Mouse (Mus musculus) lung, postnatal 14 days (tissue): ENCODE data around the gene Serpina6.
A peak's percentile ranks its signal among the peaks of the same experiment; 100 is the strongest.

Experiments used
- DNase-seq: peaks from one replicate; pipeline ENCODE4 v3.0.0; 2021

Serpina6 gene

DNA sequence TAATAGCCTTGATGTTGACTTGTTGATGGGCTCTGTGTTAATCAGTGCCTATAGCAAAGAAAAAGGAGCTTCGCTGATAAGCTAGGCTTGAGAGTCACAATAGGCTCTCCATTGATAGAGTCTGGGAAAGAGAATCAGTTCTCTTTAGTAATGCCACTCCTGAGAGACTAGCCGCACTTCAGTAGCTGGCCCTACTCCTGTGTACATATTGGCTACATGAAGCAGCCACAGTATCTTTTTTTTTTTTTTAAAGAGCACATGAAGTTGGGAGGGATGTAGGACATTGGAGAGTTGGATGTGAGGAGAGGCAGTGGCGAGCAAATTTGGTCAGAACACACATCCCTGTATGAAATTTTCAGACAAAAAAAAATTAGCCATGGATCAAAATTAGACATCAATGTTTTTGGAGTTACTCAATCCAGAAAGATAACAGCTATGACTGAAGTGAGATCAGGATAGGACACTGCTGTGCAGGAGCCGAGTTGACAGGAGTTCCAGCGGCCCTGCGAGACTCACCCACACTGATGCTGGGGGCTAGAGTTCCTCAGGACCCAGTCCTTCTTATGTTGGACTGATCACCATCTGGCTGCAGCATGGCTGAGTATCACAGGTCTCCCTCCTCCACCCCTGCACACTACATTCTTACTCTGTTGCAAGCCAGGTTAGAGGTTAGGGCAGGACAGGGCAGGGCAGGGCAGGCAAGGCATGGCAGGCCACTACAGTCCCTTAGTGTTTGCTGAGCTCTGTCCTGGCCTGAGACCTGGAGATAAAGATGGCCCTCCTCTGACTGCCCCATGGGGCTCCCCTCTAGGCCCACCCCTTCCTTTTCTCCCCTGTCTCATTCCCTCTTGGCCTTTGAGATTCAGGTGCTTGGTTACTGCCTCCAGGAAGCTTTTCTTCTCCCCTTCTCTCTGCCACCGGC is 1.6 kb downstream of the Serpina6 start:
- DNase-seq, result peak; percentile 7

DNA sequence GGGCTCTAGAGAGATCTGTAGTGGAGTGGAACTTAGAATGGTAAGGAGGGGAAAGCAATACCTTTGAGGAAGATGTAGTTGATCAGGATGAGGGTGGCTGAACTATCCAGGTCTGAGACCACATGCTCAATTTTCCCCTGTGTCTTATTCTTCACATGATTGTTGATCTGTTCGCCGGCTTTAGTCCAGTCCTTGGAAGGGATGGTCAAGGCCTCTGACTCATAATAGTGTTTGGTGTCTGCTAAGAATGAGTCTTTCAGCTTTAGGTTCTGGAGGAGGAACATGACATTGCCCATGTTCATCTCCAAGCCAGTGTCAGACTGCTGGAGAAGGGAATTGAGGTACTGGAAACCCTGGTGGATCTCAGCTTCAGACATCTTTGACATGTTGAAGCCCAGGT is 3.2 kb downstream of the Serpina6 start:
- DNase-seq, result no peak

DNA sequence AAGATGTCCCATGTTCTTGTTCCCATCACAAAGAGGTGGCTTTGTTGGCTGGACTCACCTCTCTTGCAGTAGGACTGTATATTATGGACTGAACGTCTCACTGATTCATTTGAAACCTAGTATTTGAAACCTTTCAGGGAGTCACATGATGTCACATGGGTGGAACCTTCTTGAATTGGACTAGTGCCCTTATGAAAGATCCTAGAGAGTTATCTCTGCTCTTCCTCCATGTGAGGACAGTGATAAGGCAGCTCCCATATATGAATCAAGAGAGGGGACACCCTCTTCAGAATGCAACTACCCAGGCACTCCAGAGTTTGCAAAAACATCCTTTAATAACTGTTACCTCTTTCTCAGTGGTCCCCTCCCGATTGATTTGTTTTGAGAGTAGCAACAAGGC is 10.7 kb downstream of the Serpina6 start:
- DNase-seq, result no peak

DNA sequence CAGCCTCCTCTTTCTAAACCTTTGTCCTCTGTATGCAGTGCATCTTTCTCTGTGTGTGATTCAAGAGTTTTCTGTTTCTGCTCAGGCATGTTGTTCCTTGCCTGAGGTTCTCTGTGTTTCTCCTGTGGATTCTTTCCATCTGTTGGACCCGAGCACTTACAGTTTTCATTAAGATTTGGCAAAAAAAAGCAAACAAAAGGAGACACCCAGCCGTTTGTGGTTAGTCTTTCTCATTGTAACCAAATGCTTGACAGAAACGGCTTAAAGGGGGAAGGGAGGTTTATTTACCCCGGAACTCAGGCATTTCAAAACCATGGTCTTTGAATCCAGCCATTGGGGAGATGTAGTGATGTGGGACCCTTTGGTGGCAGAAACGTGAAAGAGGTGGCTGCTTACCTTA is 12.4 kb downstream of the Serpina6 start:
- no peak for DNase-seq

DNA sequence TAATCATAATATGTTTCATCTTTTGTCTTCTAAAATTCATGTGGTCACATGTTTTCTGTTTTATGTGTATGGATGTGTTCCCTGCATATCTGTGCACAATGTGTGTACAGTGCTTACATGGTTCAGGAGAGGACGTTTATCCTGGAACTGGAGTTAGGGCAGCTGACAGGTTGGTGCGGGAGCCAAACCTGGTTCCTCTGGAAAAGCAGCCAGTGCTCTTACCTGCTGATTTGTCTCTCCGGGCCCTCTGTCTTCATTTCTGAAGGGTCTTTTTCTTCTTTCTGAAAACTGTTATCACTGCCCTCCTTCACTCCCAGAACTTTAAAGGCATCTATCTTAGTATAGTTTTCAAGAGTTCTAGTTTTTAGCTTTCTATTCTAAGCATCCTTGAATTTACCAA is 13.2 kb downstream of the Serpina6 start:
- no peak for DNase-seq

DNA sequence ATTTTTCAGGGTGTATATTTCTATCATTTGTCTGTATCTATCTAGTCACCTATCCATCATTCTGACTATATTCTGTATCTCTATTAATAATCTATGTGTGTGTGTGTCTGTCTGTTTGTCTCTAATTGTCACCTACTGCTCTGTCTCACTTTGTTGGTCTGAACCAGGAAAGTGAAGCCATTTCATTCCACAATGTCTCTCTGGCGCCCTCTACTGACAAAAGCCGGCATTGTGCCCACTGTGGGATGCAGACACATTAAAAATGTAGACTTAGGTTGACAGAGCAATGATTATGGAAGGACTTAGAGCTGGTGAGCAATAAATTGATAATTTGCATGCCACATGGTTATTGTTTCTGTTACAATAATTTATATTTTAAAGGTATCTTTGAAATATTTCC is 13.7 kb downstream of the Serpina6 start:
- peak; percentile 89 for DNase-seq

DNA sequence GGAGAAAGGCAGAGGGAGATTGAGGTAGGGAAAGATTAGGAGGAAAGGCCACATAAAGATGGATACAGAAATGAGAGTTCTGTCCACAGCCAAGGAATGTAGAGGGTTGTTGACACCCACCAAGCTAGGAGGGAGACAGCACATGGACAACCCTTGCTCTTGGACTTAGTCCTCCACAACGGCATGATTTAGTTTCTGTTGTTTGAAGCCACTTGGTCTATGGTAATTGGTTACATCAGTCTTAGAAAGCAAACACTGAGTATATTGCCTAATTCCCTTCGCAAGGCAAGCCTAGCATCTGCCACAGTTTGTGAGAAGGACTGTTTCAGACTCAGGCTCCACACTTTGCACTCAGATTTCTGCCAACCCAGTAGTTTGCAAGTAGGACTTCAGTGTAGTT is 21.2 kb downstream of the Serpina6 start:
- DNase-seq, result no peak

DNA sequence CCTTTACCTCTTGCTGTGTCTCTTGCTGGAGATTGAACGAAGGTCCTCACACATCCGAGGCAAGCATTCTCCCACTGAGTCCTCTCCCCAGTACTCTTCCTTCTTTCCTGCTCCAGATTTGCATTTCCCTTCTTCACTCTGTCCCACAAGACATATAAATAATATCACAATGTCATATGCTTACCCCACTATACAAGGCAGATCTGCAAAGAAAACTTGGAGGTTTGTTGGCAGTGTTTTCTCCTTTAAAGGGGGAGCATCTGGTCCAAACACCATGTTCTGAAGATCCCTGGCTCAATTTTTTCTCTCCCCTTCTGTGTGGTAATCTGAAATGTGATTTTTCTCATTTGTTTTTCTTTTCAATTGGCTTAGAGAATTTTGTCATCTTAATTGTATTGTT is 22.6 kb downstream of the Serpina6 start:
- no peak for DNase-seq

DNA sequence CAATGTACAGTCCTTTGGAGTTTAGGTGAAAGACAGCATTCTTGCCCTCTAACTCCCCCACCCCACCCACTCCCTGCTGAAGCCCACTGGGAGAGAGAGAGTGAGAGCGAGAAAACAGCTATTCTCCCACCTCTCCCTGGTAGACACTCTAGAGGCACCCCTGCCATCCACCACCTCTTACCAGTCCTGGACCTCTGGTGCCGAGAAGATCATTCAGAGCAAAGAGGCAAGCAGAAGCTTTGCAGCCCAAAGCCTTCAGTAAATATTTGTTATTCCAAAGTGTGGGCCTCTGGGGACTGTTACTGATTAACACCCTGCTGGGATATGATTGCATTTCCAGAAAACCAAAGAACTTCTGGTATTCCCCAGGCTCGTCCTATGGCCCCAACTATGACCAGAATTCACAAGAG is 25.8 kb downstream of the Serpina6 start, which contains the start of gene Serpina10:
Gene Serpina10, minus strand, starts transcription at position 242 of the 410 bp plus-strand sequence.
- no peak for DNase-seq

DNA sequence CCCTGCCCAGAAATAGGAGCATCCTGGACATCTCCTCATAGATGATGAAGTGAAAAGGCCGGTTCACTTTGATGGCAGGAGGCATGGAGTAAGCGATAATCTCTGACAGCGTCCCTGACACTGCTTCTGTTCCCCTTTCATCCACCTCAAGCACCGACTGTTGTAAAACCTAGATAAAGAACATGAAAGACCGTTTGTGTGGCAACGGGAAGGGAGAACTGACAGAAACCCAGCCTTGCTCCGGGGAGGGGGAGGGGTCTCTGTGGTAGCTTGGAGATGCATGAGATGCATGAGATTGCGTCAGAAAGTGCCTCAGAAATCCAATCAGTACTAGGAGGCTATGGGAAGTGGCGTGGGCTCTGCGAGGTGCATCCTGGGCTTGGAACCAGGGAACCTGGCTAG is 40.2 kb downstream of the Serpina6 start:
- DNase-seq, result no peak

DNA sequence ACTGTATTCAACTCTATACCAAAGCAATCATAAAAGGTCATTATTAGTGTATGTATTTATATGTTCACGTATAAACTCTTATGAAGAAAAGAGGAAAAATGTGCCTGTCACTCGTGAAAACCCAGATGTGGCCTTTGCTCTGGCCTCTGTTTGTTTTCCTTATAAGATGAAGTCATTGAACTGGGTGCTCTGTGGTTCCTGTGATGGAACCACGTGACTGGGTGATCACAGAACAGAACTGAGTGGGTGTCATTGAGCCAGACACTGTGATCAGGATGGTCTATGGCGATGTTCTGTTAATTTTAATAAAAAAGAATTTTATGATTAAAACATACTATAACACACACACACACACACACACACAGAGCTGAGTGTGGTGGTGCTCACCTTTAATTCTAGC is 41.3 kb downstream of the Serpina6 start:
- DNase-seq, result no peak

DNA sequence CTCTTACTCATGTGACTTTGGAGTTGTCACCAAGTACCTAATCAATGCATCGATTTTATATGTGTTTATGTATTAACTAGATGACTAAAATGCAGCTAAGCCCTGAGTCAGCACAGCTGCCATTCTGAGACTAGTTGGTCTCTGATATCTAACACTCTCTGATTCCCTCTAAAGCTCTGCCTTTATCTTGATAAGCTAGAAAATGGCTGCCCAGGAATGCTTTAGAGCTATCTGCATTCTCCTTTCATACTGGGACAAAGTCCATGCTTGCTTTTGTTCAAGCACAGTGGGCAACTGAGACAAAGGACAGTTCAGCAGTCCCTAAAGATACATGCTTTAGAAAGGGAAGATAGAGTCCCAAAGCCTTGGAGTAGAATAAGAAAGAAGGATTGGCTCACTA is 41.9 kb downstream of the Serpina6 start:
- no peak for DNase-seq

DNA sequence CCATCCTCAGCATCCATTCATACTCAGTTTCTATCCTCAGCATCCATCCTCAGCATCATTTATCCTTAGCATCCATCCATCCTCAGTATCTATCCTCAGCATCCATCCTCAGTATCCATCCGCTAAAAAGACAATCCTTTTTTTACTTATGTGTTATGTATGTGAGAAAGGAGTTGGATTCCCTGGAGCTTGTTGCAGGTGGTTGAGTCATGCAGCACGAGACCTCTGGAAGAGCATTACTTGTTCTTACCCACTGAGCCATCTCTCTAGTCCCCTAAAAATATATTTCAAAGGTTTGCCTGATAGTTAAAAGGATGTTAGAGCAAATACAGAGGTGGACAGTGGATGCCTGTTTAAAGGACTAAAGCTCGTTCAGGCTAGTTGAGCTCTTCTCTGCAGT is 55.2 kb downstream of the Serpina6 start:
- DNase-seq, result no peak

DNA sequence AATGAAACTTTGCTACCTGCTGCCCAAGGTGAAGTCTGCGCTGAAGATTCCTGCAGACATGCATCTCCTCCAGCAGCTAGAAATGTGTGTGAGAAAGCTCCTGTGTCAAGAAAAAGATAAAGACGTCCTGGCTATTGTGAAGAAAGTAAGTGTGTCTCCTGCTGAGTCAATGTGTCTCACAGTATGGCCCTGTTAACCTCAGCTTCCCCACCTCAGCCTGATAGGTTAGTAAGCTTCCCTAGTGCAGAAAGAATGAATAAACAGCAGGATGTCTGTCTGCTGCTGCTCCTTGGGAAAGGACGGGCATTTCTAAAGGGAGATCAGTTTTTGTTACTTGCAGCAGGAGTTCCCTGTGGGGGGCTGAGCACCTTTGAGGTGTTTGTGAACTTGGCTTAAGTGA is 56.6 kb downstream of the Serpina6 start:
- DNase-seq, result no peak

DNA sequence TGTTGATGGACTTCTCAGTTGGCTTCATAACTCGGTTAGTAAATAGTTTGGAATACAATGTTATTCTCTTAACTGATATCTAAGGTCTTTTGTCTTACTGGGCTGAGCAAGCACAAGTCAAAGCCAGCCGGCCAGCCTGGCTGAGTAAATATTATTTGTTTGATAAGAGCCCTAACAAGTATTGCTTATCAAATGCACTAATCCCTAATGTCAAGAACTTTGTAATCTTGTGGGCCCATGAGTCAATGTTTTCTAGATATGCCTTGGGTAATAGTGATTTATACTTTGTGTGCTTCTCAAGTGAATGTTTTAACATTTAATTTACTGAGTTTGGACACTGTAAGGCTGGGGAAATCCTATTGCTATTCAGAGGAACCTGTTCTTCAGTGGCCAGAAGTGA is 58.6 kb downstream of the Serpina6 start:
- DNase-seq, result no peak
